Mouse (Mus musculus) neural tube, embryonic 12.5 days (tissue): ENCODE measurements at regions not wholly inside any gene's neighbourhood (a gene's known extent, or its start where the extent isn't known, plus 50 kb on each side); places are given as distances from the start of the nearest gene placed in this dataset.

Experiments
- ATAC-seq: fragments of 200-750 bp; cut with Nextera tagmentation; 2 replicates; pipeline ENCODE4 v1.8.0; 2017; ENCODE audit warnings: low read depth, mild to moderate bottlenecking, moderate TSS enrichment, moderate library complexity; ENCODE audit not compliant: low FRiP score
- H3K27ac ChIP-seq: fragments of 300-500 bp; sonication (generic); 2 replicates; pipeline ENCODE4 v1.5.1; 2016
- H3K27me3 ChIP-seq: fragments of 300-500 bp; sonication (generic); replicated peaks from 2 replicates; pipeline ENCODE4 v1.6.1; 2016; ENCODE audit warnings: mild to moderate bottlenecking
- H3K36me3 ChIP-seq: fragments of 300-500 bp; sonication (generic); 2 replicates; pipeline ENCODE4 v1.6.1; 2016; ENCODE audit warnings: mild to moderate bottlenecking
- H3K4me1 ChIP-seq: fragments of 300-500 bp; sonication (generic); 2 replicates; pipeline ENCODE4 v1.6.1; 2016
- H3K4me2 ChIP-seq: fragments of 300-500 bp; sonication (generic); replicated peaks from 2 replicates; pipeline ENCODE4 v1.6.1; 2016; ENCODE audit warnings: mild to moderate bottlenecking
- H3K4me3 ChIP-seq: fragments of 300-500 bp; sonication (generic); 2 replicates; pipeline ENCODE4 v1.5.1; 2016
- H3K9ac ChIP-seq: fragments of 300-500 bp; sonication (generic); 2 replicates; pipeline ENCODE4 v1.6.1; 2016; ENCODE audit warnings: mild to moderate bottlenecking
- H3K9me3 ChIP-seq: fragments of 300-500 bp; sonication (generic); 2 replicates; pipeline ENCODE4 v1.6.1; 2016; ENCODE audit warnings: mild to moderate bottlenecking
- WGBS: fragments of 180-500 bp; shearing (Covaris S2); methylation state at CpG from one replicate; pipeline ENCODE4 v1.1.7; 2016; 5-methylcytosine and 5-hydroxymethylcytosine counted together

DNA sequence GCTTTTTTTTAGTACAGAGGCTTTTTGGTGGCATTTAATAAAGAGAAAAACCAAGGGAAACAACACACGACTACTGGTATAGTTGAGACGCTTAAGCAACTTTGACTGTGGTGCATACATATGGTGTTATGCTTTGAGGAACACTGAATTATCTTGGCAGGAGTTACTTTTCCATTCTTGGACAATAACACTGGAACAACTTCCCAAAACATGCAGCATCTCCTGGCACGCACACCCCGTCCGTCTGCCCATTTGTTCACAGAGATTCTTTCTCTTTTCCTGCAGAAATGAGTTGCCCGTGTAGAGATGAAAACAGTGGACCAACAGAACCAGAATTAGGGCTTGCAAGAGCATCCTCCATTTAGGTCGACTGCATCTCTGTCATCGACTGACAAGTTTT lies 544.7 kb downstream of the Arl4a start:
- 86% methylated on average over 8 of the region's 8 CpGs for WGBS
- ATAC-seq, result no peak
- H3K4me3 ChIP-seq, result no peak overlapping the region
- H3K4me2 ChIP-seq, result no peak overlapping the region
- H3K9ac ChIP-seq, result no peak overlapping the region
- no peak overlapping the region for H3K27ac ChIP-seq
- H3K27me3 ChIP-seq, result no peaks in the 10 kb centered on the region
- H3K36me3 ChIP-seq, result no peaks in the 10 kb centered on the region
- H3K9me3 ChIP-seq, result no peaks in the 10 kb centered on the region
- no peaks in the 10 kb centered on the region for H3K4me1 ChIP-seq

DNA sequence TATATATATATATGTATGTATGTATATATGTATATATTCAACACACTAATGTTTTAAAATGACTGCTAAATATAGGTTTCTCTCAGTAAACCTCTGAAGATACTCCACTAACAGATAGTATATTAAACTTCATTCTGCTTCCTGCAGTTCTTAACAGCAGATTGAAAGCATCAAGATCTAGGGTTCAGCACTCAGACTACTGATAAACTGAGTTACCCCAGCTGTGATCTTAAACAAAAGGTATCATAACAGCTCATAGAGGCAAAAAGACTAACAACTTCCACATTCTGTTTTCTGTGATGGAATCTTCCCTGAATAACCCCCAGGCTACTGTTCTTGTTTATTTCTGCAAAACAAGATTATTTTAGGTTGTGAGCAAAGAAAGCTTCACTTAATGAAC lies 564.8 kb downstream of the Arl4a start:
- Histone ChIP-seq H3K4me3 (no peak overlapping the region), H3K4me2 (no peak overlapping the region), H3K9ac (no peak overlapping the region), H3K27ac (no peak overlapping the region), H3K27me3 (no peaks in the 10 kb centered on the region), H3K9me3 (no peaks in the 10 kb centered on the region), H3K4me1 (no peaks in the 10 kb centered on the region), H3K36me3 (no peaks in the 10 kb centered on the region)
- no peak for ATAC-seq
